Mouse (Mus musculus): ENCODE results near the gene Fam193b. TPM values are rescaled to one million over a fixed set of nuclear protein-coding genes. Genes with fewer than 3 reads are reported as not detected.
"Not testable (repeated sequence)": the region's sequence is repeated elsewhere in the genome, so short reads cannot be mapped to it uniquely, and the experiment has no call there.

Gene Fam193b
- polyA plus RNA-seq, 1 experiment from 2014 or later = 48.3 TPM

DNA sequence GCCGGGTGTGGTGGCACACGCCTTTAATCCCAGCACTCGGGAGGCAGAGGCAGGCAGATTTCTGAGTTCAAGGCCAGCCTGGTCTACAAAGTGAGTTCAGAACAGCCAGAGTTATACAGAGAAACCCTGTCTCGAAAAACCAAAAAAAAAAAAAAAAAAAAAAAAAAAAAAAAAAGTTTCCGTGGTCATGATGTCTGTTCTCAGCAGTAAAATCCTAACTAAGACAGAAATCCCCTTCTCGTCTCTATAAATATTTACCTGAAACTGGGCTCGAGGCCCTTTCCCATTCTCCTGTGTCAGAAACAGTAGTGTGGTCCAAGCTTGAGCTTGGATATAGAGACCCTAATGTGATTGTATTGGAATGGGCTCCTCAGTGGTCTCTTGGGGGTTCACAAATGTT, 6.0 kb upstream of the Fam193b start:
- H3K9ac ChIP-seq (ENCODE audit: low read depth, low read length); H3K9me3 ChIP-seq (replicated peaks; ENCODE audit: control insufficient read depth, low read length, poor library complexity, severe bottlenecking); H3K27me3 ChIP-seq (ENCODE audit: control insufficient read depth, insufficient read depth, low read depth, low read length); H3K36me3 ChIP-seq (ENCODE audit: control insufficient read depth, insufficient read depth, low read length); H3K4me3 ChIP-seq (ENCODE audit: low read depth, low read length); H3K4me1 ChIP-seq (ENCODE audit: control insufficient read depth, insufficient read depth, low read length); H3K27ac ChIP-seq (ENCODE audit: low read length); H3K4me2 ChIP-seq (ENCODE audit: low read length); ATAC-seq: not testable (repeated sequence)
- 91% methylated on average over 7 of the region's 7 CpGs for WGBS

DNA sequence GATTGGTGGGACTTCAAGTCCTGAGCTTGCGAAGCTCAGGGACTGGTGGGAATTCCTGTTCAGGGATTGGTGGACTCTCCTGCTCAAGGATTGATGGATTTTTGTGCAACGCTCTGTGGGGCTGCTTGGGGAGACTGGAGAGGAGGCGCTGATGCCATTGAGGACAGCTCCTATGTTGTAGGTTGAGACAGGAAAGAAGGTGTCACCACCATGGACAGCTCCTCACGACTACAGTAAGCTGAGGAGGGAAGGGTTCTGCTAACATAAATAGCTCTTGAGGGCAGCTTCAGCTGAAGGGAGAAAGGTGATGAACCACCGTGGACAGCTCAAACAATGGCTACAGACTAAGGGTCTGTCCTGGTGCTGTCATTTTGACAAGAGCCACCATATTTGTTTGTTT, 5.0 kb upstream of the Fam193b start:
- H3K9me3 ChIP-seq (replicated peaks; ENCODE audit: control insufficient read depth, low read length, poor library complexity, severe bottlenecking) = no peaks in the 10 kb centered on the region
- H3K36me3 ChIP-seq (ENCODE audit: control insufficient read depth, insufficient read depth, low read length) = no peaks in the 10 kb centered on the region
- ATAC-seq = no peak
- 72% methylated on average over 5 of the region's 5 CpGs for WGBS
- no peak overlapping the region for H3K27ac ChIP-seq (ENCODE audit: low read length)
- no peak overlapping the region for H3K4me3 ChIP-seq (ENCODE audit: low read depth, low read length)
- H3K27me3 ChIP-seq (ENCODE audit: control insufficient read depth, insufficient read depth, low read depth, low read length) = no peaks in the 10 kb centered on the region
- no peak overlapping the region for H3K4me2 ChIP-seq (ENCODE audit: low read length)
- no peak overlapping the region for H3K9ac ChIP-seq (ENCODE audit: low read depth, low read length)
- H3K4me1 ChIP-seq (ENCODE audit: control insufficient read depth, insufficient read depth, low read length) = peaks cover 7% of the 10 kb centered on the region

DNA sequence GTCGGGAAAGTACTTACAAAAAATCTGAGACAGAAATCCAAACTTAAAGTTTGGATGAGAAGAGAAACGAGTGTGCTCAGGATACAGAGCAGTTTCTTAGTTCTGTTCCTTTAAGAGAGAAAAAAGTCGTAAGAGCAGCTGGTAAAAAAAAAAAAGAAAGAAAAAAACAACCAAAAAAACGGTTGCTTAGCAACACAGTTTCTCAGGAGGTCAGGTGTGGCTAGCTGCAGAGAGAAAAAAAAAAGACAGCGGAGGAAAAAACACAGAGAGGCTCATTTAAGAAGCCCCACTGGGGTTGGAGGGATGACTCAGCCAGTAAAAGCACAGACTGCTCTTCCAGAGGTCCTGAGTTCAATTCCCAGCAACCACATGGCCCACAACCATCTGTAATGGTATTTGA, 3.4 kb upstream of the Fam193b start:
- Histone ChIP-seq H3K4me3 (ENCODE audit: low read depth, low read length) (no peak overlapping the region), H3K4me1 (ENCODE audit: control insufficient read depth, insufficient read depth, low read length) (peaks cover 10% of the 10 kb centered on the region), H3K36me3 (ENCODE audit: control insufficient read depth, insufficient read depth, low read length) (no peaks in the 10 kb centered on the region), H3K4me2 (ENCODE audit: low read length) (no peak overlapping the region), H3K27me3 (ENCODE audit: control insufficient read depth, insufficient read depth, low read depth, low read length) (no peaks in the 10 kb centered on the region), H3K9me3 (replicated peaks; ENCODE audit: control insufficient read depth, low read length, poor library complexity, severe bottlenecking) (no peaks in the 10 kb centered on the region), H3K9ac (ENCODE audit: low read depth, low read length) (no peak overlapping the region), H3K27ac (ENCODE audit: low read length) (no peak overlapping the region)
- 64% methylated on average over 5 of the region's 5 CpGs for WGBS
- ATAC-seq = no peak

DNA sequence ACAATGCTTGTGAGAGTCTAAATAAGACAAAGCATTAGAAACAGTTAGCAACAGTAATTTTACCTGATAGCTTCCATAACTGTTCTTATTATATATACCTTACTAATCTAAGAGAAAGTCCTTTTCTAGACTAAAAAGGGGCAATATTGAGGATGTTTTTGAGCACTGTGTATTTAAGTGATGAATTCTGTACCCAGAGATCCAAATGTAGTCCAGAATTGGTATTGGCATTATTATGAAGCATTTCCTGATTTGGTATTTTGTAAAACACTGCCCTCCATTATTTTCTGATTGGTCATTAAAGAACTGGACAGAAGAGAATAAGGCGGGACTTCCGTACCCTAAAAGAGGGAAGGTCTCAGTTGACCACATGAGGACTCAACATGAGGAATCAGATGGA, 2.5 kb upstream of the Fam193b start, which contains the start of gene Tmed9:
Tmed9 (plus strand) TSS at position 301 of the 400 bp plus-strand sequence.
- WGBS = 97% methylated on average over 2 of the region's 2 CpGs
- no peak within 1 kb of the TSS for H3K4me3 ChIP-seq (ENCODE audit: low read depth, low read length)
- H3K27me3 ChIP-seq (ENCODE audit: control insufficient read depth, insufficient read depth, low read depth, low read length) = no peaks in the 10 kb centered on the region
- H3K4me1 ChIP-seq (ENCODE audit: control insufficient read depth, insufficient read depth, low read length) = peaks cover 16% of the 10 kb centered on the region
- no peak within 1 kb of the TSS for H3K9ac ChIP-seq (ENCODE audit: low read depth, low read length)
- H3K36me3 ChIP-seq (ENCODE audit: control insufficient read depth, insufficient read depth, low read length) = no peaks in the 10 kb centered on the region
- H3K27ac ChIP-seq (ENCODE audit: low read length) = no peak within 1 kb of the TSS
- ATAC-seq = no peak
- H3K4me2 ChIP-seq (ENCODE audit: low read length) = no peak within 1 kb of the TSS
- no peaks in the 10 kb centered on the region for H3K9me3 ChIP-seq (replicated peaks; ENCODE audit: control insufficient read depth, low read length, poor library complexity, severe bottlenecking)

DNA sequence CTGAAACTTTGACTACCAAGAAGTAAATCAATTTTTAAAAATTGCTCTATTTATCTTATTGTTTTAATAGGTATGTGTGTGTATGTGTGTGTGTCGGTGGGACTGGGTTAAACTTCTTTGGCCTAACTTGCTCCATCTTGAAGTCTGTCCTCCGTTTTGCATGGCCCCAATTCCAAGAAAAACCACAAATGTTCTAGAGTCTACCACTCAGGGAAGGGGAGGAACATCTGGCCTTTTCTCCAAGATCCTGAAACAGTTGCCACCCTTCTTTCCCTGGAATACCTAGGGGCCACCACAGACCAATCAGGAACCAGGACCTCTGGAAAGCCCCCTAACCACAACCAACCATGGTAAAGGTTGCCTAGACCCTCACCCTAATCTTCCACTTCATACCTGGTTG, 1.1 kb upstream of the Fam193b start:
- H3K9me3 ChIP-seq (replicated peaks; ENCODE audit: control insufficient read depth, low read length, poor library complexity, severe bottlenecking) = no peaks in the 10 kb centered on the region
- H3K4me1 ChIP-seq (ENCODE audit: control insufficient read depth, insufficient read depth, low read length) = peaks cover 16% of the 10 kb centered on the region
- H3K36me3 ChIP-seq (ENCODE audit: control insufficient read depth, insufficient read depth, low read length) = no peaks in the 10 kb centered on the region
- peak overlapping the region; percentile 42 for H3K4me2 ChIP-seq (ENCODE audit: low read length)
- H3K4me3 ChIP-seq (ENCODE audit: low read depth, low read length) = no peak overlapping the region
- no peak overlapping the region for H3K9ac ChIP-seq (ENCODE audit: low read depth, low read length)
- H3K27ac ChIP-seq (ENCODE audit: low read length) = no peak overlapping the region
- H3K27me3 ChIP-seq (ENCODE audit: control insufficient read depth, insufficient read depth, low read depth, low read length) = no peaks in the 10 kb centered on the region
- WGBS = 85% methylated on average over 2 of the region's 2 CpGs
- no peak for ATAC-seq

DNA sequence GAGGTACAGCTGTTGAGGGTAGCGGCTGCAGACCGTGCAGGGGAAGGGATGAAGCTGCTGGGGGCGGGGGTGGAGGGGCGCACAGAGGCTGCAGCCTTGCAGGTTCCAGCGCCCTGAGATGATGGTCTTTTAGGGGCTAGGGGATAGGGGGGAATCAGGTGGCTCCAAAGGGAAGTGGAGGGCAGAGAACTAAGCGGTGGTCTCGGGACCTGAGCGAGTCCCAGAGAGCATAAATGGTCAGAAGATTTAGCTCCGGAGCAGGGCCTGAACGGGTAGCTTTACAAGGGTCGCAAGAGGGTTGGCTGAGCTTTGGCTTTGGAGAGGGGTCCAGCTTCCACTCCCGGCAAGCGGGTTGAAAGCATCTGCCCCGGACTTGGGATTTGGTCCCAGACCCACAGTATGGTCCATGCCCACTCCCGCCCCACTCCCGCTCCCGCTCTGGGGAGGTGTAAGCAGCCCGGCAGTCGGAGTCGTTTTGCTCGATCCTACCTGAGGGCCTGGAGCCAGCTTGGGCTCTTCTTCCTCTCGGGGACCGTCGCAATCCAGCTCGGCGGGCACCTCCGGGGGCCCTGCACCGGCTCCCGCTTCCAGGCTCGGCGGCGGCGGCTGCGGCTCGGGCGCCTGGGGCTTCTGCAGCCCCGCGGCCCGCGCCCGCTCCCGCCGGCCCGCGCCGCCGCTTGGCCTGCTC, 490 bp downstream of the Fam193b start:
- Histone ChIP-seq H3K4me2 (ENCODE audit: low read length) (peak overlapping the region; percentile 95), H3K9me3 (replicated peaks; ENCODE audit: control insufficient read depth, low read length, poor library complexity, severe bottlenecking) (no peaks in the 10 kb centered on the region), H3K4me1 (ENCODE audit: control insufficient read depth, insufficient read depth, low read length) (peaks cover 18% of the 10 kb centered on the region), H3K27ac (ENCODE audit: low read length) (peak overlapping the region; percentile 93), H3K9ac (ENCODE audit: low read depth, low read length) (peak overlapping the region; percentile 80), H3K4me3 (ENCODE audit: low read depth, low read length) (peak overlapping the region; percentile 77), H3K27me3 (ENCODE audit: control insufficient read depth, insufficient read depth, low read depth, low read length) (no peaks in the 10 kb centered on the region), H3K36me3 (ENCODE audit: control insufficient read depth, insufficient read depth, low read length) (no peaks in the 10 kb centered on the region)
- WGBS = 0% methylated on average over 42 of the region's 47 CpGs
- ATAC-seq = peak; percentile 78

DNA sequence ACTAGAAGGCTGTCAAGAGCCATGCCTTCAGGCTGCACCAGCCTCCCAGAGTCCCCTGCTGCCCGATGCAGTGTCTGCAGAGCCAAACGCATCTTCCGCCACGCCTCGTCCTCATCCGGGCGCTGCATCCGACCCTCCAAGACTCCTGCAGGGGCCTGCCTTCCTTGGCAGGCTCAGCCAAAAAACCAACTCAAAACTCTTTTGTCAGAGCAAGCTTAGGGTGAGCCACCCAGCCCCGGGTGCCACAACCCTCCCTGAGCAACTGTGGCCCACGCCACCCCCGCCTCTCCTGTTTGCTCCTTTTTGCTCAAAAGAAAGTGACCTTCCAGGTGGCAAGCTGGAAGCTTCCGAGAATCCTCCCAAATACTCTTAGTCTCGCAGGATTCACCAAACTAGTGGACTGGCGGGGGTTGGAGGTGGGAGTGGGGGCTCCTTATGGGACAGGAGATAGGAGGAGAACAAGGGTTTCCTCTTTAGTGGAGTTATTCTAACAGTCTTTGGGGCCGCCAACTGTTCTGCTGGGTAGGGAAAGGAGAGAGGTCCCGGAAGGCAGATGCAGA, 1.1 kb downstream of the Fam193b start:
- peak overlapping the region; percentile 93 for H3K27ac ChIP-seq (ENCODE audit: low read length)
- 3% methylated on average over 16 of the region's 16 CpGs for WGBS
- H3K9me3 ChIP-seq (replicated peaks; ENCODE audit: control insufficient read depth, low read length, poor library complexity, severe bottlenecking) = no peaks in the 10 kb centered on the region
- peak; percentile 18; the same call in 1 of the 2 replicates for ATAC-seq
- H3K36me3 ChIP-seq (ENCODE audit: control insufficient read depth, insufficient read depth, low read length) = no peaks in the 10 kb centered on the region
- H3K4me2 ChIP-seq (ENCODE audit: low read length) = peak overlapping the region; percentile 95
- H3K27me3 ChIP-seq (ENCODE audit: control insufficient read depth, insufficient read depth, low read depth, low read length) = no peaks in the 10 kb centered on the region
- H3K4me3 ChIP-seq (ENCODE audit: low read depth, low read length) = peak overlapping the region; percentile 77
- peak overlapping the region; percentile 80 for H3K9ac ChIP-seq (ENCODE audit: low read depth, low read length)
- peaks cover 18% of the 10 kb centered on the region for H3K4me1 ChIP-seq (ENCODE audit: control insufficient read depth, insufficient read depth, low read length)

DNA sequence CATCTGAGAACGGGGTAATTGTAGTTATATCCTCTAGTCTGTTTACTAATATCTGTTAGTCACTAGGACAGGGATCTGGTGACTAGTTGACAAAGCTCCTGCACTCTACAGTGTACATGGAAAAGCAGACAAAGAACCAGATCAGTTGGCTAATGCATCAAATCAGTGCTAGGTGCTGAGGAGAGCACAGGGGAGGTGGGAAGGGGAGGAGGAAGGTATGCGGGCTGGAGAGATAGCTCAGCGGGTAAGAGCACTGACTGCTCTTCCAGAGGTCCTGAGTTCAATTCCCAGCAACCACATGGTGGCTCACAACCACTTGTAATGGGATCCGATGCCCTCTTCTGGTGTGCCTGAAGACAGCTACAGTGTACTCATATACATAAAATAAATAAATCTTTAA, 2.4 kb downstream of the Fam193b start:
- H3K36me3 ChIP-seq (ENCODE audit: control insufficient read depth, insufficient read depth, low read length); H3K27ac ChIP-seq (ENCODE audit: low read length); H3K4me3 ChIP-seq (ENCODE audit: low read depth, low read length); H3K9ac ChIP-seq (ENCODE audit: low read depth, low read length); H3K4me2 ChIP-seq (ENCODE audit: low read length); H3K27me3 ChIP-seq (ENCODE audit: control insufficient read depth, insufficient read depth, low read depth, low read length); ATAC-seq; H3K9me3 ChIP-seq (replicated peaks; ENCODE audit: control insufficient read depth, low read length, poor library complexity, severe bottlenecking): not testable (repeated sequence)
- 91% methylated on average over 4 of the region's 4 CpGs for WGBS
- peaks cover 18% of the 10 kb centered on the region for H3K4me1 ChIP-seq (ENCODE audit: control insufficient read depth, insufficient read depth, low read length)

DNA sequence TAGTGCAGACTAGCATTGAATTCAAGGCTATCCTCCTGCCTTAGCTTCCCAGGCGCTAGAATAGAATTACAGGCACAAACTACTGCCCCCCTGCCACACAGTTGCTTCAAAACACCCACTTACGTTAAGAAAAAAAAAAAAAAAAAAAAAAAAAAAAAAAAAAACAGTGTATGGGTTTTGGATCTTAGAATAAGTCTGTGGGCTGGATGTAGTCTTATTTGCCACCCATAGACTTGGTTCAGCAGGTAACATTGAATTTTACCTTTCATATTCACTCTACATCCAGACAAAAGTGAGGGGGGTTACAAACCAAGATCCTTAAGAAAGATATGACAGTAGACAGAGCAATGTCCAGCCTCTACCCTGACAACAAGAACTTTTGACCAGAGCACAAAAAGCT, 3.0 kb downstream of the Fam193b start:
- 81% methylated on average over 2 of the region's 2 CpGs for WGBS
- Histone ChIP-seq H3K27me3 (ENCODE audit: control insufficient read depth, insufficient read depth, low read depth, low read length) (no peaks in the 10 kb centered on the region), H3K4me1 (ENCODE audit: control insufficient read depth, insufficient read depth, low read length) (peaks cover 18% of the 10 kb centered on the region), H3K4me3 (ENCODE audit: low read depth, low read length) (no peak overlapping the region), H3K4me2 (ENCODE audit: low read length) (no peak overlapping the region), H3K9ac (ENCODE audit: low read depth, low read length) (no peak overlapping the region), H3K27ac (ENCODE audit: low read length) (no peak overlapping the region), H3K36me3 (ENCODE audit: control insufficient read depth, insufficient read depth, low read length) (no peaks in the 10 kb centered on the region), H3K9me3 (replicated peaks; ENCODE audit: control insufficient read depth, low read length, poor library complexity, severe bottlenecking) (no peaks in the 10 kb centered on the region)
- ATAC-seq = no peak
